Mouse (Mus musculus): ENCODE results near the gene Mphosph10.

DNA sequence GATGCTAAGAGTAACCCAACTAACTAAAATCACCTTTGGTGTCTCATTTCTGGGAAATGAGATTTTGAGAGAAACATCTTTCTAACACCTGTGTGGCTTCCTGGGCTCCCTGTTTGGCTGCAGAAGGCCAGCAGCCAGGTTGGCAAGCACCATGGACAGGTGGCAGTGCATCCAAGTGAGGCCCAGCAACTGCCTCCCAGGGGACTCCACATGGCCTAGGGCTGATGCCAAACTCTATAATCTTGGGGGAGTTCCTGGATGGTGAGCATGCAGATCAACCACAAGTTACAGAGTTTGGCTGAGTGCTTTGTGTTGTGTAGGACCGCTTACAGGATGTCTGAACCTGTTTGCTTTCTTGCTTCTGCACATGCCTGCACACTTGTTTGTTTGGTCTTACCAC lies 59.4 kb downstream of the Mphosph10 start:
- no peak for TF ChIP-seq MAX (IDR thresholded peaks at IDR 0.05; ENCODE audit: low read depth)
- TF ChIP-seq POLR2A (IDR thresholded peaks at IDR 0.05; ENCODE audit: insufficient read length, low read depth) = no peak
- TF ChIP-seq TCF12 (IDR thresholded peaks at IDR 0.05; ENCODE audit: insufficient read depth, poor library complexity, severe bottlenecking) = no peak
- TF ChIP-seq REST (IDR thresholded peaks at IDR 0.05; ENCODE audit: insufficient read depth, insufficient read length) = no peak
- TF ChIP-seq MYOD1 (IDR thresholded peaks at IDR 0.05; ENCODE audit: control insufficient read depth in 1 of 3, insufficient read length in 2 of 3, low read depth in 2 of 3) = no peak
- TF ChIP-seq E2F4 (IDR thresholded peaks at IDR 0.05; ENCODE audit: insufficient read depth) = no peak

Data from myocyte (in vitro differentiated cells).